Mouse (Mus musculus) E14TG2a.4 (cell line): ENCODE measurements around the gene Btc.

ENCODE experiments used
- H3K27me3 ChIP-seq: 2 replicates; pipeline ENCODE4 v1.6.1; 2014; ENCODE audit warnings: low read length, control low read depth; ENCODE audit not compliant: insufficient read depth
- H3K36me3 ChIP-seq: 2 replicates; pipeline ENCODE4 v1.6.1; 2014; ENCODE audit warnings: low read length, control low read depth; ENCODE audit not compliant: insufficient read depth
- H3K4me1 ChIP-seq: replicated peaks from 2 replicates; pipeline ENCODE4 v1.6.1; 2014; ENCODE audit warnings: low read depth, low read length, control low read depth
- H3K4me3 ChIP-seq: replicated peaks from 2 replicates; pipeline ENCODE4 v1.5.1; 2014; ENCODE audit warnings: mild to moderate bottlenecking, low read length
- H3K9me3 ChIP-seq: 2 replicates; pipeline ENCODE4 v1.6.1; 2014; ENCODE audit warnings: low read length, control low read depth
- CTCF ChIP-seq: conservative IDR thresholded peaks from 2 replicates; pipeline ENCODE4 v1.5.1; 2014; ENCODE audit warnings: low read length
- NANOG ChIP-seq: IDR thresholded peaks from 2 replicates; pipeline ENCODE4 v1.6.1; 2014; ENCODE audit warnings: borderline replicate concordance, low read length, mixed read lengths
- POU5F1 ChIP-seq: IDR thresholded peaks from 2 replicates; pipeline ENCODE4 v1.6.1; 2014; ENCODE audit warnings: low read length, borderline replicate concordance

The Btc gene

DNA sequence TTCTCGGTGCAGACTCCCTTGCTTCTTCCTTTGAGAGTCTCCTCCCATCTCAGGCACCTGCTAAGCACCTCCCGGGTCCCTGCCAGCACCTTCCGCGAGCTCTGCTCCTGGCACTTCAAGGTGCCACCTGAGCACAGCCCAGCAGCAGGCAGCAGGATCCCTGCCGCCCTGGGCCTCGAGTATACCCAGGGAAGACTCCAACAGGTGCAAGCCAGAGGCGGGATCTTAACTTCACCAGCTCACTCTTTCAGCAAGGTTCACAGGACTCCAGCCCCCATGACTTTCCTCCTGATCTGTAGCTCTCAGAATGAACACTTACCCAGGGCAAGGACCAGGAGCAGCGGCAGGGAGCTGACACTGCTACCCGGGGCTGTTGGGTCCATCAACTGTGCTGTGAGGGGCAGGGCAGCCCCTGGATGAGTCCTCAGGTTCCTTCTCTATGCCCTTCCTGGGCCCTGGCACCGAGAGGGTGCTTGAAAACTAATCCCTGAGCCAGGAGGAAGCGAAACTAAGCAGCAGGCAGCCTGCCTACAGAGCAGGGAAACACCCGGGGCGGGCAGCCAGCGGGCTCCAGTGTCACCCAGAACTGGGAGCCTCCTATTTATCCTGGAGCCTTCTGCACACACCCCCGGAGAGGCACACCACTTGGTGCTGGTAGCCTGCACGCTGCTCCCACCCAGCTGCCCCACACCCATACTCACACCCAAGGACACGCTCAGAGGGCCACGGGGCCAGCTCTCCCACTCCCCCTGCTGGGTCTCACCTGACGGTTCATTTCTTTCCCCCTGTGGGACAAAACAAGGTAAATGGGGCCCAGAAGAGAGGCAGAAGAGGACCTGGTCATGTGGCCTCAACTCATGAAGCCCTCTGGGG lies at the start of gene Btc:
Gene Btc, minus strand, starts transcription at position 656 of the 873 bp plus-strand sequence.
- peaks cover 17% of the 10 kb centered on the region for H3K27me3 ChIP-seq

DNA sequence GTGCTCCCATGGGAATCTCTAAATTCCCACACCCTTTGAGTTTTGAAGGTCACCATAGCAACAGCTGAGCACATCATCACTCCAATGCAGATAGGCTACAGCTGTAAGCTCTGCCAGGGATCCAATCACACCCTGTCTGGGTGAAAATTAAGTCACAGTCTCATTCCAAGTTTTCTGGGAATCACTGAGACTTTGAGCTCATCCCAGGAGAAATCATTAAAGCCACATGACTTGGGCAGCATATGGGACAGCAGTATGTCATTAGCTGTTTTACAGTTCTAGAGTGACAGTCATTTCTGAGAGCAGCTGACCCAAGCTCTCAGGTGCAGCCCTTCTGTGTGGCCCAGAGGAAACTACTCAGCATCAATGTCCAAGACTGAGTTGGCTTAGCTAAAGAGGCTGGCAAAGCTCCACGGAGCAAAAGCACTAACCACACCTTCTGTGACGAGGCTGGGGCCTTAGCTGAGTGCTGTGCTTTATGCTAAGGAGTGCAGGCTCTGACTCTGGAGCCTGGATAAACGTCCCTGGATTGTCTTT lies 42.3 kb upstream of the Btc start:
- Histone ChIP-seq H3K9me3 (peaks cover 6% of the 10 kb centered on the region; the same call in 1 of the 2 replicates), H3K4me1 (no peaks in the 10 kb centered on the region), H3K36me3 (no peaks in the 10 kb centered on the region), H3K4me3 (no peak overlapping the region), H3K27me3 (0 out of 2 replicates have a peak, but pooled peaks cover under 1% of the 10 kb centered on the region)
- TF ChIP-seq CTCF (no peak), POU5F1 (no peak), NANOG (no peak)

More for the DNA sequence above, at the start of gene Btc:
- Histone ChIP-seq H3K4me3 (peak within 1 kb of the TSS; percentile 41), H3K36me3 (no peaks in the 10 kb centered on the region), H3K4me1 (peaks cover 9% of the 10 kb centered on the region; the same call in 1 of the 2 replicates), H3K9me3 (no peaks in the 10 kb centered on the region)
- peak; percentile 40 for TF ChIP-seq CTCF
- TF ChIP-seq POU5F1 = no peak
- no peak for TF ChIP-seq NANOG

DNA sequence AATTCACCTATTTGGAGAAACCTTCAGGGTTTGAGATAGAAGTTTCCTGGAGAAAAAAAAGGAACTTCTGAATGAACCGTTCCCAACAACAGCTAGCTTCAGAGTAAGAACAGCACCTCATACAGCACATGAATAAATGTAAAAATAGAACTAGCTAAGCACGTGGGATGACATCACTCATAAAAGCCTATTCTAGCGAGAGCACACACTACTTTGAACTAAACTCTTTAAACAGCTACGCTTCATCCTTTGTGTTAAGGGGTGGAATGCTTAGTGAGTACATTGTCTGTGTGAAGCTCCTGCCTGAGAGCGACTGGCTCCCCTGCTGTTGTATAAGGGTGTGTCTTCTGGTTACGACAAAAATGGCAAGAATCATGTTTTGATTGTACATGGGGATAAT lies 33.8 kb upstream of the Btc start:
- H3K36me3 ChIP-seq = no peaks in the 10 kb centered on the region
- no peaks in the 10 kb centered on the region for H3K9me3 ChIP-seq
- H3K27me3 ChIP-seq = no peaks in the 10 kb centered on the region
- peaks cover 6% of the 10 kb centered on the region; the same call in 1 of the 2 replicates for H3K4me1 ChIP-seq
- no peak; the same call in 1 of the 2 replicates for TF ChIP-seq NANOG
- no peak for TF ChIP-seq CTCF
- no peak for TF ChIP-seq POU5F1
- H3K4me3 ChIP-seq = no peak overlapping the region

DNA sequence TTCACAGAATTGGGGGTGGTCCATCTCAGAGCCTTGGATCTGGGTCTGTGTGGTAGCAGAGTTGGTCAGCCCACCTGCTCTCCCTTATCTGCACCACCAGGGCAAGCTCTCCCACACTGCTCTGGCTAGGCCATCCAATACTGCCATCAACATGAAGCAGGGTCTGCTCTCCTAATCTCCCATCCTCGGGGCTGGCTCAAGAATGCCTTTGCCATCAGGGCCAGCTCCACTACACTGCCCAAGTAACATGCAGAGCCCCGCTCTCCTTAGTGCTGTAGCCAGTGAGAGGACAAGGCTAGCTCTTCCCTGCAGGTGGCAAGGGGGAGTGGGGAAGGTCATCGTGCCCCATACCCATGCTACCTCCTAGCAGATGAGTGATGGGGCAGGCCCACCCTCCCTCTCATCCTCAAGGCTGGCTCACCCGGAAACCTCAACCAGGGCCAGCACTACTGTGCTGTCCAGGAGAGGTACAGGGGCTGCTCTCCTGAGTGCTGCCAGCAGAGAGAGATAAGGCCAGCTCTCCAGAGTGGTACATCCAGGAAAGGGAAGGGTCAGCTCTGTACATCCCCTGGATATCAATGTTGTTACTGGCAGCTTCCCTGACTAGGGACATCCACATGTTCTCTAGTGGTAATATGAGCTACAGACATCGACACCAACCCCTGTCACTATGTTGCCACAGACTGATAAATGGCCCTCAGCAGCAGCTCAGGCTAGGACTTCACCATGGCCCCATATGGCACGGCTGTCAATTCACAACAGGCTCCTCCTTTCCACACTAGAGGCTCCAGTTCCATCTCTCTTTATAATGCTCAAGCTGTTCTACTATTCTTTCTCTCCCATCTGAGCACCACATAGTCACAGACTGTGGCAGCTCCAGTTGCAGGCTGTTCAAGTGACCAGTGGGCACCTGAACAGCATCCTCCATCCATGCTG lies 32.2 kb upstream of the Btc start:
- H3K9me3 ChIP-seq = no peaks in the 10 kb centered on the region
- H3K27me3 ChIP-seq = no peaks in the 10 kb centered on the region
- no peak overlapping the region for H3K4me3 ChIP-seq
- peaks cover 6% of the 10 kb centered on the region; the same call in 1 of the 2 replicates for H3K4me1 ChIP-seq
- no peaks in the 10 kb centered on the region for H3K36me3 ChIP-seq
- no peak for TF ChIP-seq CTCF
- TF ChIP-seq NANOG = no peak
- TF ChIP-seq POU5F1 = no peak

DNA sequence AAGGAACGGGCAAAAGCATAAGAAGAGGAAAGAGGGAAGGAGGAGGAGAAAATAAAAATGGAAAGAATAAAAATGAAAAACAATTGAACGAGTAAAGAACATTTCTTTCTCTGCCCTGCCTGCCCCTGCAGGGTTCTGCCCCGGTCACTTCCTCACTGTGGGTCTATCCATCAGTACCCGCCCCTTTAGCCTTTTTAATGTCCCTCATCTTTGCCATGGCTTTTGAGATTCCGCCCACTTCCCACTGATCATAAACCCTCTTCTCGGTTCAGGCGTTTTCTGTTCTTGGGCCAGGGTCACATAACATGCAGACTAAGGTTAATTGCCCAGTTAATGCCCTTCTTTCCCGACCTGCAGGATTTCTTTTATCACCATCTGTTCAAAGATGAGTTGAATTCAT lies 25.8 kb upstream of the Btc start:
- no peaks in the 10 kb centered on the region for H3K9me3 ChIP-seq
- no peaks in the 10 kb centered on the region for H3K36me3 ChIP-seq
- no peaks in the 10 kb centered on the region for H3K4me1 ChIP-seq
- no peaks in the 10 kb centered on the region for H3K27me3 ChIP-seq
- TF ChIP-seq CTCF (no peak), POU5F1 (no peak), NANOG (no peak)
- H3K4me3 ChIP-seq = no peak overlapping the region

DNA sequence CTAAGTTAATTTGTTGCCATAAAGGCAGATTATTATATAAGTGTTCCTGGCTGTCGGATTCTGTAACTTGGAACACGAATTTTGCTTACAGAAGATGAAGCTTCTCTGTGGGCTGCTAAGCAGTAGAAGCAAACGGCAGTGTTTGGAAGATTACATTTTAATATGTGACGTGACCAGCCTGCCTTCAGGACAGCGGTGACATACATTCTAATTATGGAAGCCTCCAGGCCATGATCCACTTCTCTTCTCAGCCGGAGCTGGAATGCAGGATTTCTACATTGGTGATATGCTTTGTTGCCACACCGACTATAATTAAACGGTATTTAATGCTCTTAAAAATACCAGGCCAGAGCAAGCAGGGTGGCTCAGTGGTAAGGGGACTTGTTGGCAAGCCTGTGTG lies 11.0 kb upstream of the Btc start:
- Histone ChIP-seq H3K36me3 (no peaks in the 10 kb centered on the region), H3K4me1 (no peaks in the 10 kb centered on the region), H3K4me3 (no peak overlapping the region), H3K27me3 (no peaks in the 10 kb centered on the region), H3K9me3 (peaks cover 11% of the 10 kb centered on the region)
- no peak for TF ChIP-seq CTCF
- no peak for TF ChIP-seq POU5F1
- no peak for TF ChIP-seq NANOG

DNA sequence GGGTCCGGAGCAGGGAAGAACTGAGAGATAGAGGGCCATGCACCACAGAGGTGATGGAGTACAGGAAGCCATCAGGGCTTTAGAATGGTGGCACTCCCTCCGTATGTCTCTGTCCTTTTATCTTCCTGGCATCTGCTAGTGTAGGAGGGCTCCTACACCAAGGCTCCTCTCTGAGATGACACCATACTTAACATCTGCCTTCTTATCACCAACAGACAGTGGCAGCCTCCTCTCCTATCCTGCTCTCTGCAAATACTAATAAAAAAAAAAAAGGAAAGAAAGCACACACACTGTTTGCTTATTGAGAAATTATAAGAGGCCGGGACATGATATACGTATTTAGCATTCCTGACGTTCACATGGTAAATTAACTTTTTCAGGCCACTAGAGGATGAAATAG lies 1.5 kb upstream of the Btc start:
- no peak overlapping the region for H3K4me3 ChIP-seq
- TF ChIP-seq NANOG = no peak
- H3K9me3 ChIP-seq = no peaks in the 10 kb centered on the region
- H3K36me3 ChIP-seq = no peaks in the 10 kb centered on the region
- peaks cover 9% of the 10 kb centered on the region; the same call in 1 of the 2 replicates for H3K4me1 ChIP-seq
- peaks cover 17% of the 10 kb centered on the region for H3K27me3 ChIP-seq

DNA sequence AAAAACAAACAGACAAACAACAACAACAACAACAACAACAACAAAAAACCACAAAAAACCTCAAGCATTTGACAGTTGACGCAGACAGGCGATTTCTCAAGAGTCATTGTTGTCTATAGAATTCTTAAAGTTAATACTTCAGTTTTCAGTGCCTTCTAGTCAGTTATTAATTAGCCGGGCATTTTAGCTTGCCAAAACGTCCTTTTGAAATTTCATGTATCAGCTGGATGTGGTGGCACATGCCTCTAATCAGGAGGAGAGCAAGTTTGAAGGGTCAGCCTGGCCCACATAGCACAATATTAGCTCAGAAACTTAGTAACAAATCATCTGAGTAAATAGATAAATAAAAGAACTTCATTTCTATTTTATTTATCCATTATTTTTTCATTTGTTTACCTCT lies 487 bp upstream of the Btc start:
- Histone ChIP-seq H3K9me3 (no peaks in the 10 kb centered on the region), H3K36me3 (no peaks in the 10 kb centered on the region), H3K4me3 (no peak overlapping the region), H3K27me3 (peaks cover 17% of the 10 kb centered on the region), H3K4me1 (peaks cover 9% of the 10 kb centered on the region; the same call in 1 of the 2 replicates)
- TF ChIP-seq NANOG = no peak
- TF ChIP-seq POU5F1 = no peak
- TF ChIP-seq CTCF = no peak
